Mouse (Mus musculus) midbrain, embryonic 11.5 days (tissue): Measurements from ENCODE around the gene Zfp78. TPM values are rescaled to one million over a fixed set of nuclear protein-coding genes. Genes with fewer than 3 reads are reported as not detected.
A peak's percentile ranks its signal among the peaks of the same experiment; 100 is the strongest.

Source experiments
- ATAC-seq: fragments of 200-750 bp; cut with Nextera tagmentation; 2 replicates; pipeline ENCODE4 v1.8.0; 2017; ENCODE audit warnings: moderate TSS enrichment, moderate library complexity; ENCODE audit not compliant: low FRiP score
- DNase-seq: peaks from one replicate; pipeline ENCODE4 v3.0.0; 2015; ENCODE audit warnings: low spot score; ENCODE audit errors: missing footprints
- H3K27ac ChIP-seq: fragments of 300-500 bp; sonication (generic); 2 replicates; pipeline ENCODE4 v1.5.1; 2014; ENCODE audit warnings: low read depth, low read length
- H3K27me3 ChIP-seq: fragments of 300-500 bp; sonication (generic); 2 replicates; pipeline ENCODE4 v1.6.1; 2014; ENCODE audit warnings: mild to moderate bottlenecking, low read length, moderate library complexity, mixed read lengths; ENCODE audit not compliant: control insufficient read depth, insufficient read depth
- H3K36me3 ChIP-seq: fragments of 300-500 bp; sonication (generic); 2 replicates; pipeline ENCODE4 v1.6.1; 2014; ENCODE audit warnings: mild to moderate bottlenecking, low read length, moderate library complexity, mixed read lengths; ENCODE audit not compliant: control insufficient read depth, insufficient read depth
- H3K4me1 ChIP-seq: fragments of 300-500 bp; sonication (generic); 2 replicates; pipeline ENCODE4 v1.6.1; 2014; ENCODE audit warnings: low read length; ENCODE audit not compliant: control insufficient read depth, insufficient read depth
- H3K4me2 ChIP-seq: fragments of 300-500 bp; sonication (generic); 2 replicates; pipeline ENCODE4 v1.6.1; 2014; ENCODE audit warnings: mild to moderate bottlenecking, moderate library complexity
- H3K4me3 ChIP-seq: fragments of 300-500 bp; sonication (generic); 2 replicates; pipeline ENCODE4 v1.5.1; 2014; ENCODE audit warnings: low read depth, low read length
- H3K9ac ChIP-seq: fragments of 300-500 bp; sonication (generic); 2 replicates; pipeline ENCODE4 v1.6.1; 2014; ENCODE audit warnings: low read length
- H3K9me3 ChIP-seq: fragments of 300-500 bp; sonication (generic); 2 replicates; pipeline ENCODE4 v1.6.1; 2016; ENCODE audit warnings: low read length; ENCODE audit not compliant: control insufficient read depth
- WGBS: fragments of 180-500 bp; shearing (Covaris S2); extraction: QIAGEN DNeasy Blood & Tissue Kit; methylation state at CpG from one replicate; pipeline ENCODE4 v1.1.7; 2014; 5-methylcytosine and 5-hydroxymethylcytosine counted together
- polyA plus RNA-seq: library from polyadenylated mRNA; unstranded; fragments of >200 nt; fragmentation: Nextera tagmentation; extraction: Ambion mirVana; gene quantifications from 2 replicates; pipeline ENCODE4 v1.2.1, GENCODE M21; 2014

Gene Zfp78
- polyA plus RNA-seq, 1 experiment from 2014 or later, result 3.3 TPM

DNA sequence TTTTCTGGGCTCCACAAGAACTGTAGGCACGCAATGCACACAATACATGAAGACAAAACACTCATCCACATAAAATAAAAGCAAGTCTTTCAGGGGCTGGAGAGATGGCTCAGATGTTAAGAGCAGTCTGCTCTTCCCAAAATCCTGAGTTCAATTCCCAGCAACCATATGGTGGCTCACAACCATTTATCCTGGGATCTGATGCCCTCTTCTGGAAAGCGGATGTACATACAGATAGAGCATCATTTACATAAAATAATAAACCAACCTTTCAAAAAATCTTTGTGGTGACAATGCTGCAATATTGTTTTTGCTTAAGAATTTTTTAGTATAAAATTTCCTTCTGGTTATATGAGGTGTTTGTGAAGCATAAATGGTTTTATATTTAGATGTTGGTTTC is 18.4 kb downstream of the Zfp78 start:
- H3K9me3 ChIP-seq, result no peaks in the 10 kb centered on the region
- H3K27ac ChIP-seq, result no peak overlapping the region
- H3K4me3 ChIP-seq, result no peak overlapping the region
- 84% methylated on average over 2 of the region's 2 CpGs for WGBS
- H3K4me2 ChIP-seq, result no peak overlapping the region
- no peaks in the 10 kb centered on the region for H3K27me3 ChIP-seq
- DNase-seq (no peak), ATAC-seq (no peak)
- H3K9ac ChIP-seq, result no peak overlapping the region
- H3K36me3 ChIP-seq, result no peaks in the 10 kb centered on the region
- H3K4me1 ChIP-seq, result peaks cover 10% of the 10 kb centered on the region

DNA sequence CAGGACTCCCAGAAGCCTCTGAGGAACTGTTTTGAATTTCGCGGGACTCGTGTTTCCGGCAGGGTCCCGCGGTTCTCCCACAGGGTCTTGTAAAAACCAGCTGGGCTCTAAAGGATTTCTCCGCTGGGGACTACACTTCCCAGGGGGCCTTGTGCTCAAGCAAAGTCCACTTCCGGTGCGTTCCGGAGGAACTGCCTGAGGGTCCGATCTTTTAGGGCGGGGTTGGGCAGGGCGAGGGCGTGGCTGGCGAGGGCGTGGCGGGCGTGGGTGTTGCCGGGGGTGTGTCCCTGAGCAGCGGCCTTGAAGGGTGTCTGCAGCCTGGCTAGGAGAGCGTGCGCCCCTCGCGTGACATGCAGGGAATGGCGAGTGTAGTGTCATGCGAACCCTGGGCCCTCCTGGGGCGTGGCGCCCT is 20.0 kb downstream of the Zfp78 start, which contains the start of gene Zfp28:
Zfp28 (plus strand) TSS at position 252 of the 412 bp plus-strand sequence.
- peak within 1 kb of the TSS; percentile 59 for H3K4me3 ChIP-seq
- ATAC-seq (peak; percentile 98), DNase-seq (peak; percentile 100)
- H3K36me3 ChIP-seq, result no peaks in the 10 kb centered on the region
- no peaks in the 10 kb centered on the region for H3K27me3 ChIP-seq
- peaks cover 10% of the 10 kb centered on the region for H3K4me1 ChIP-seq
- H3K27ac ChIP-seq, result no peak within 1 kb of the TSS; the same call in 1 of the 2 replicates
- WGBS, result under 1% methylated on average over 28 of the region's 28 CpGs
- peak within 1 kb of the TSS; percentile 69 for H3K9ac ChIP-seq
- H3K9me3 ChIP-seq, result no peaks in the 10 kb centered on the region
- H3K4me2 ChIP-seq, result peak within 1 kb of the TSS; percentile 73

DNA sequence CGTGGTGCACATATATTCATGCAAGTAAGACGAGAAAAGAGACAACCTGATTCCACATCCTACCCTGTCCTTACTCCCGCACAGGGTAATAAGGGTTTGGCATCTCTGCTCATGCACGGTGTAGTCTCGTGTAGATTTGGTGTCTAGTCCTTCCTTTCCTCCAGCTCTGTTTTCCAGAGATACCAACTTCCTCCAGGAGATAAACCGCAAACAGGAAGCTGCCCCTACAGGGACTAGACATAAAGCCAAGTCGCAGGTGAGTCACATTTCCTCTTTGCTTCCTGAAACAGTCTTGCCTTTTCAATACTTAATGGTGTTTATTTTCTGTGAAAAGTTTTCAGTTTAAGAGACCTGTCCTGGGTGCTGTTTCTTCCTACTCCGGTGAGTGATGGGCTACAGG is 20.9 kb downstream of the Zfp78 start:
- DNase-seq (no peak), ATAC-seq (no peak)
- H3K4me2 ChIP-seq, result peak overlapping the region; percentile 73
- WGBS, result 77% methylated on average over 8 of the region's 8 CpGs
- H3K27ac ChIP-seq, result no peak overlapping the region
- H3K4me3 ChIP-seq, result peak overlapping the region; percentile 59
- no peaks in the 10 kb centered on the region for H3K36me3 ChIP-seq
- no peaks in the 10 kb centered on the region for H3K9me3 ChIP-seq
- no peaks in the 10 kb centered on the region for H3K27me3 ChIP-seq
- peaks cover 10% of the 10 kb centered on the region for H3K4me1 ChIP-seq
- peak overlapping the region; percentile 69 for H3K9ac ChIP-seq

DNA sequence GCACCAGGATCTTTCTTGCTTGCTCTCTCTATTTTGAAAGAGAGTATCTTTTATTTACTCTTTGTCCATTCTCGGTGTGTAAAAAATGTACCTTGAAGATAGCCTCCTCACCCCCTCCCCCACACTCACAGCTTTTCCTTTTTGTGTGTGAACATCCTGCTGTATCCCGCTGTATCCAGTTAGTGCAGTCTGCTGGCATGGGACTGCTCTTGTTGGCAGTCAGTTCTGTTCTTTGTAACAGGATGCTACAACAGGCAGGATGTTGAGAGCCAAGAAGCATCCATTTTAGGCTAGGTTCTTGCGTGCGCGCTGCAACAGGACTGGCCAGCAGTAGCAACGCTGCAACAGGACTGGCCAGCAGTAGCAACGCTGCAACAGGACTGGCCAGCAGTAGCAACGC is 23.9 kb downstream of the Zfp78 start:
- Histone ChIP-seq H3K4me3 (no peak overlapping the region), H3K36me3 (peaks cover 7% of the 10 kb centered on the region), H3K27me3 (no peaks in the 10 kb centered on the region), H3K9me3 (no peaks in the 10 kb centered on the region), H3K9ac (no peak overlapping the region), H3K4me2 (no peak overlapping the region), H3K4me1 (peaks cover 10% of the 10 kb centered on the region), H3K27ac (no peak overlapping the region)
- WGBS, result 97% methylated on average over 7 of the region's 8 CpGs
- DNase-seq (no peak), ATAC-seq (no peak)

DNA sequence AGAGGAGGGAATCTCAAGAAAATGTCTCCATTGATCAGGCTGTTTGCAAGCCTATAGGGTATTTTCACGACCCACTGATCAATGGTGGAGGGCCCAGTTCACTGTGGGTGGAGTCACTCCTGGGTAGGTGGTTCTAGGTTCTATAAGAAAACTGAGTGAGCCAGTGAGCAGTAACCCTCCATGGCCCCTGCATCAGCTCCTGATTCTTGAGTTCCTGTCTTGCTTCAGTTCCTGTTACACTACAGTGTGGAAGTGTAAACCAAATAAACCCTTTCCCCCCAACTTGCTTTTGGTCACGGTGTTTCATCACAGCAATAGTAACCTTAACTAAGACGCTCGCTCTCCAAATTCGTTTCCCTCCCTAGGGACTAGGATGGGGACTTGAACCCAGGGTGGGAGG is 25.9 kb downstream of the Zfp78 start:
- Histone ChIP-seq H3K9ac (no peak overlapping the region), H3K36me3 (peaks cover 10% of the 10 kb centered on the region), H3K4me2 (no peak overlapping the region), H3K4me1 (peaks cover under 1% of the 10 kb centered on the region; the same call in 1 of the 2 replicates), H3K4me3 (no peak overlapping the region), H3K27ac (no peak overlapping the region), H3K9me3 (no peaks in the 10 kb centered on the region), H3K27me3 (no peaks in the 10 kb centered on the region)
- 89% methylated on average over 5 of the region's 5 CpGs for WGBS
- DNase-seq, result no peak
- ATAC-seq, result no peak

DNA sequence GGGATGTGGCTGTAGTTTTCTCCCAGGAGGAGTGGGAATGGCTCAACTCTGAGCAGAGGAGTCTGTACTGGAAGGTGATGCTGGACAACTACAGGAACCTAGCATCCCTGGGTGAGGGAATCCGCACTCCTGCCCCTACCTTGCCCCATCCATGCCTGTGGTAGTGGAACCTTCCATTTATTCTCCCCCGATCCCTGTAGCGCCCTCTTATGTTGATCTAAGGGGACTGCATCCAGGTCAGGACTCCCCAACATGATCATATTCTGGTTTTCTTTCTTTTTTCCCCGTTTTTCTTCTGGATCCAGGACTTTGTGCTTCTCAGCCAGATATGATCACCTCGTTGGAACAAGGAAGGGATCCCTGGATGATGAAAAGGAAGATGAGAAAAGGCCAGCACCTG is 26.4 kb downstream of the Zfp78 start:
- DNase-seq (no peak), ATAC-seq (no peak)
- Histone ChIP-seq H3K27me3 (no peaks in the 10 kb centered on the region), H3K9me3 (no peaks in the 10 kb centered on the region), H3K27ac (no peak overlapping the region), H3K4me1 (no peaks in the 10 kb centered on the region), H3K4me2 (no peak overlapping the region), H3K36me3 (peaks cover 11% of the 10 kb centered on the region), H3K4me3 (no peak overlapping the region), H3K9ac (no peak overlapping the region)
- WGBS, result 69% methylated on average over 5 of the region's 5 CpGs

DNA sequence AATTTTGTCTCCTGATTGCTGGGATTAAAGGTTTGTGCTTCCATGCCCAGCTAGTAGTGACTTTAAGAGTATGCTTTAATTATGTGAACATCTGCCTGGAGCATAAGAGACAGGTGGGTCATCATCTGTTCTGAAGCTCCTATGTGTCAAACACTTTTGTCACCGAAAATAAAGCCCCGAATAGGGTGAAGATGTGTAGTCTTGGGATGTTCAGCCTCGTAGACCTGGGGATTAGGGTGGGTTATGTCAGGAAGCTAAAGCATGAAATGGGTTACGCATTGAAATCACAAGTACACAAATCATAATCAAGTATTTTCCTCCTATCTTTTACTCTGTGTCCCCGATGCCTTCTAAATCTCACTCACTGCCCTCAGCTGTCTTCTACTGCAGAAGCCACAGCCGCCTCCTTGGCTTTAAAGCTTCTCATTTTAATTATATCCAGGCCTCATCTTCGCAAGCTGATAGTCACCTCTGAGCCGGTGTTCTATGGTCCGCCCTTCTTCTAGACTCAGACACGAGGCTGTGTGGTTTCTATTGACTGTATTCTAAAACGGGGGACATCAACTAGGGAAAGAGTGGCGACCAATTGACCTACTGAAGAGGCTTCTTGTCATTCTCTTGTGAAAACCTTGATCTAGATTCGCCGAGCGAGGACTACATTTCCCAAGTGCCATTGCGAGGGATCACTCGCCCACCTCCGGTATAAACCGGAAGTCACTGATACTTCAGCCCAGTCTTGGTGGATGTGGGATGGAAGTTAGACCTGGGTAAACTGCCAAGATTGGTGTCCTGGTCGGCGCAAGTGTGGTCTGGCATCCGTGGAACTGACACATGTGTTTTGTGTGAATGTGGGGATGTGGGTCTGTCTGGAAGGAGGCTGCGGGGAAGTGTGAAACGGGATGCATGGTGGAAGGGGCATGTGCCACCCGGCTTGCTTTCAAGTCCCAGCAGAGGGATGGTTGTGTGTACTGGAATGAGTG is 35.2 kb downstream of the Zfp78 start, which contains the start of gene Smim17:
Smim17 (plus strand) TSS at position 720 of the 980 bp plus-strand sequence.
- peak within 1 kb of the TSS; percentile 71 for H3K9ac ChIP-seq
- peak; percentile 92 for DNase-seq
- H3K27me3 ChIP-seq, result no peaks in the 10 kb centered on the region
- peak; percentile 95 for ATAC-seq
- H3K4me1 ChIP-seq, result peaks cover 2% of the 10 kb centered on the region; the same call in 1 of the 2 replicates
- 28% methylated on average over 25 of the region's 25 CpGs for WGBS
- H3K9me3 ChIP-seq, result no peaks in the 10 kb centered on the region
- peak within 1 kb of the TSS; percentile 68 for H3K4me2 ChIP-seq
- peak within 1 kb of the TSS; percentile 51 for H3K4me3 ChIP-seq
- no peak within 1 kb of the TSS for H3K27ac ChIP-seq
- peaks cover 5% of the 10 kb centered on the region; the same call in 1 of the 2 replicates for H3K36me3 ChIP-seq

DNA sequence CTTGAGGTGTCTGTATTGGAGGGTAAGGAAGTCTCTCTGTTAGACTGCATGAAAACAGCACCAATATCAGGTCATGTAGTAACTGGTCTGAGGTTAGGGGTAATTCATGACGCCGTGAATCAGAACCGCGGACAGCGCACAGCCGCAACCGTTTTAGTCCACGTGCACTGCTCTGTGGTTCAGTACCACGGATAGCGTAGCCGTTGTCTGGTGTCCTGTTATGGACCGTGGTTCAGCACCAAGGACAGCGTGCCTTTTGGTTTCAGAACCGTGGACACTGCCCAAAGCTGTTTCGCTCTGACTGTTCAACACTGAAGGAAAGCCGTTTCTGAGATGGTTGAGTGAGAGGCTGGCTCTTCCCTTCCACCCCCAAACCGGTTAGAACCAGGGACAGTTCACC is 47.0 kb downstream of the Zfp78 start, which contains the start of gene Gm20715:
Gm20715 (plus strand) TSS at position 235 of the 400 bp plus-strand sequence.
- no peaks in the 10 kb centered on the region for H3K36me3 ChIP-seq
- ATAC-seq, result peak; percentile 89
- no peak within 1 kb of the TSS for H3K9ac ChIP-seq
- under 1% methylated on average over 17 of the region's 17 CpGs for WGBS
- H3K4me3 ChIP-seq, result no peak within 1 kb of the TSS
- no peaks in the 10 kb centered on the region for H3K4me1 ChIP-seq
- H3K9me3 ChIP-seq, result no peaks in the 10 kb centered on the region; the same call in 1 of the 2 replicates
- H3K27ac ChIP-seq, result no peak within 1 kb of the TSS
- peak; percentile 96 for DNase-seq
- no peaks in the 10 kb centered on the region for H3K27me3 ChIP-seq
- H3K4me2 ChIP-seq, result no peak within 1 kb of the TSS
